Mouse (Mus musculus) olfactory bulb, adult 2 months (tissue): ENCODE results near the gene Ifitm6. TPM values are rescaled to one million over a fixed set of nuclear protein-coding genes. Genes with fewer than 3 reads are reported as not detected.

ENCODE experiments used
- H3K27ac ChIP-seq: fragments of 200-500 bp; 2 replicates; pipeline ENCODE4 v1.5.1; 2012; ENCODE audit warnings: low read depth, low read length; ENCODE audit not compliant: insufficient read depth
- H3K4me1 ChIP-seq: fragments of 200-500 bp; 2 replicates; pipeline ENCODE4 v1.6.1; 2012; ENCODE audit warnings: low read length; ENCODE audit not compliant: control insufficient read depth, insufficient read depth
- H3K4me3 ChIP-seq: fragments of 200-500 bp; 2 replicates; pipeline ENCODE4 v1.5.1; 2012; ENCODE audit warnings: mild to moderate bottlenecking, low read depth, low read length, moderate library complexity; ENCODE audit not compliant: insufficient read depth
- CTCF ChIP-seq: fragments of 200-500 bp; IDR thresholded peaks from 2 replicates; pipeline ENCODE4 v1.5.1; 2012; ENCODE audit warnings: low read depth, mild to moderate bottlenecking, low read length, moderate library complexity; ENCODE audit not compliant: insufficient read depth
- POLR2A ChIP-seq: fragments of 200-500 bp; IDR thresholded peaks from 2 replicates; pipeline ENCODE4 v1.6.1; 2012; ENCODE audit warnings: mild to moderate bottlenecking, low read depth, low read length, moderate library complexity; ENCODE audit not compliant: insufficient read depth
- WGBS: fragments of 180-500 bp; shearing (Covaris S2); methylation state at CpG from one replicate; pipeline ENCODE4 v1.1.7; 2018; 5-methylcytosine and 5-hydroxymethylcytosine counted together
- polyA plus RNA-seq: library from polyadenylated mRNA; stranded (reverse); fragments of >200 nt; gene quantifications from 2 replicates; pipeline ENCODE4 v1.2.4, GENCODE M21; 2012; ENCODE audit warnings: low replicate concordance; ENCODE audit not compliant: missing spikeins, insufficient read depth, insufficient read length

Ifitm6 gene
- polyA plus RNA-seq, 1 experiment, result not detected

DNA sequence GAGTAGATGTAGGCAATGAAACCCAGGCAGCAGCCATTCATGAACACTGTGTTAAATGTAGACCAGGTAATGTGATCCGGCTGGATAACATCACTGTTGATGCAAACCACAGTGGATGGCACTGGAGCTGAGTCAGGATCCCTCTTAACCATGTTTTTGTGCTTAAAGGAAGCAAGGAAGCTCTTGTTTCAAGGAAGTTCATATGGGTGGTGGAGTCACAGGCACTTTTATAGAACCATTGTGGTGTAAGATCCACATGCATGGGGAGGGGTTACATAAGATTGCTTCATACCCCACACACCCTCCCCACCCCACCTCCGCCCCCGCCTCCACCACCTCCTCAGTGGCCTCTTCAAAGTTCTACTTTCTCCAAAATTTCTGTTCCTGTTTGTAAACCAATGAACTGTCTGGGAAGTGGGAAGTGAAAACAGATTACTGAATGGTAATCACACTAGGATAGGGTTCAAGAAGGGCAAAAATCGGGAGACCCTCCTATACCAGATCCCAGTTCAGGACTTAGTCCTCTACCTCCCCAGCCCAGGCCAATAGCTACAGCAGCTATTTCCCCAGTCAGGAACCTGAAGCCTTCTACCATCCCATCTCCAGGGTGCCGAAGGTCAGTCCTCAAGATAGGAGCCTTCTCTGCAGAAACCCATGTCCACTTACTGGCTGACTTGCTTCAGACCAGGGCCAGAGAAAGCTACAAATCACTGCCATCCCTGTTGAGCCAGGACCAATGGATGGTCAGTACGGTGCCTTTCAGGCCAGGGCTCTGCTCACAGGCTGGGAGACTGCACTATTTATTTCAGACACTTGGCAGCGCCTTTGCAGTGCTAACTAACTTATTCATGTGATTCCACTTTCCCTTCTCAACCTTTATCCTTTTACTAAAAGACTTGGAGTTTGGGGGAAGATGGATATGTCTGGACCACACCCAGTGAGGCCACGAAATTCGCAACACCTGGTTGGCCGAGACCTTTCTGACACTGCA, 722 bp downstream of the Ifitm6 start:
- H3K4me3 ChIP-seq, result no peak overlapping the region
- no peak overlapping the region for H3K27ac ChIP-seq
- WGBS, result 81% methylated on average over 10 of the region's 10 CpGs
- no peak for TF ChIP-seq CTCF
- no peak for TF ChIP-seq POLR2A
- no peaks in the 10 kb centered on the region for H3K4me1 ChIP-seq

DNA sequence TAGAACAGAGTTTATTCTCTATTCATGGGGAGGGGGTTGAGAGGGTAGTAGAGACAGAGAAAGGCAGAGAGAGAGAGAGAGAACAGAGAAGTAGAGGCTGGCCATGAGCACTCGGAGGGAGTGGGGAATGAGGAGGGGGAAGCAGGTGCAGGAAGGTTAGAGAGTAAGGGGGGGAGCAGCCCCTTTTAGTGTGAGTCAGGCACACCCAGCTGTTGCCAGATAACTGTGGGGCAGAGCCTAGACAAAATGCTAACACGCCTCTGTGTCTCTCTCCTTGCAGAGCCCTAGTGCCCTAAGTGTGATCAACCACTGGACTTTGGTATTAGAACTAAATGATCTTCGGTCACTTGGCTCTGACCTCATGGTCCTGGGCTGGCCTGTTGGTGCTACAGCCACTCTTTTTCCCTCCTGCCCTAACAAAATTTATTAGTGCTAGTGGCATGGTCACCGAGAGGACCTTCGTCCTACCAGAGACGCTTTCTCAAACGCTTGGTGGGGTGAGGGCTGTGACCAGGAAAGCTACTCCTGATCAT, 6.4 kb downstream of the Ifitm6 start:
- Histone ChIP-seq H3K4me1 (peaks cover 3% of the 10 kb centered on the region; the same call in 1 of the 2 replicates), H3K27ac (no peak overlapping the region), H3K4me3 (no peak overlapping the region)
- WGBS, result 90% methylated on average over 7 of the region's 7 CpGs
- TF ChIP-seq POLR2A, result no peak

DNA sequence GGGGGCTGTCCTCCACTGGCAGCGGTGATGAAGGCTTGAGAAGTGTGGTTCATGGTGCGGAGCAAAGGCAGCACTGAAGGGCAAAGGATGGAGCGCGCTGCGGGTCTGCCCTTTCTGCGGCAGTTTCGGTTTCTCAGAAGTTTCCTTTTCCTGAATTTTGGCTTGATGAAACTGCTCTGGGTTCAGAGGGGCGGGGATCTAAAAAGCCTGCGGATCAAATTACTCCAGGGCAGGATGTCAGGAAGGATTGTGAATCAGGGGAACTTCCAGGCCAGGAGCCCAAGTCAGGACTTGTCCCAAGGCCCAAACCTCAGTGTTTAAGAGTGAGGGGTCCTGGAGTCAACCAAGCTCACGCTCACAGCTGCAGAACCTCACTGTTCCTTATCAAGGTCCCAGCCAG, 7.1 kb downstream of the Ifitm6 start, which contains the start of gene Ifitm3:
Gene Ifitm3, minus strand, starts transcription at position 178 of the 400 bp plus-strand sequence.
- TF ChIP-seq CTCF (no peak), POLR2A (no peak)
- H3K4me1 ChIP-seq, result peaks cover 3% of the 10 kb centered on the region; the same call in 1 of the 2 replicates
- 63% methylated on average over 10 of the region's 10 CpGs for WGBS
- peak within 1 kb of the TSS; percentile 28; the same call in 1 of the 2 replicates for H3K4me3 ChIP-seq
- H3K27ac ChIP-seq, result peak within 1 kb of the TSS; percentile 34

DNA sequence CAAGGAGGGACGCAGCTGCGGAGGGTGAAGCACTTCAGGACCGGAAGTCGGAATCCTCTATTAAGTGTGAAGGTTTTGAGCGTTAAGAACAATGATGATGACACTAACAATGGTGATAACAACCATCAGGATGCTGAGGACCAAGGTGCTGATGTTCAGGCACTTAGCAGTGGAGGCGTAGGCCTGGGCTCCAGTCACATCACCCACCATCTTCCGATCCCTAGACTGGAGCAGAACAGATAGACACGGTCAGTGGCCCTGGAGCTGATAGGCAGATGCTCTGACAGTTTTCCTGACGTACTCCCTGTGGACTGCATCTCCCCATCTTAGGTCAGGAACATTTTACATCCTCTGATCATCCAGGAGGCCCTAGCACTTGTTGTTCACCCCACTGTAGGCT, 8.1 kb downstream of the Ifitm6 start:
- Histone ChIP-seq H3K27ac (no peak overlapping the region), H3K4me1 (peaks cover 3% of the 10 kb centered on the region; the same call in 1 of the 2 replicates), H3K4me3 (no peak overlapping the region)
- TF ChIP-seq CTCF, result no peak
- TF ChIP-seq POLR2A, result no peak
- 88% methylated on average over 9 of the region's 9 CpGs for WGBS

DNA sequence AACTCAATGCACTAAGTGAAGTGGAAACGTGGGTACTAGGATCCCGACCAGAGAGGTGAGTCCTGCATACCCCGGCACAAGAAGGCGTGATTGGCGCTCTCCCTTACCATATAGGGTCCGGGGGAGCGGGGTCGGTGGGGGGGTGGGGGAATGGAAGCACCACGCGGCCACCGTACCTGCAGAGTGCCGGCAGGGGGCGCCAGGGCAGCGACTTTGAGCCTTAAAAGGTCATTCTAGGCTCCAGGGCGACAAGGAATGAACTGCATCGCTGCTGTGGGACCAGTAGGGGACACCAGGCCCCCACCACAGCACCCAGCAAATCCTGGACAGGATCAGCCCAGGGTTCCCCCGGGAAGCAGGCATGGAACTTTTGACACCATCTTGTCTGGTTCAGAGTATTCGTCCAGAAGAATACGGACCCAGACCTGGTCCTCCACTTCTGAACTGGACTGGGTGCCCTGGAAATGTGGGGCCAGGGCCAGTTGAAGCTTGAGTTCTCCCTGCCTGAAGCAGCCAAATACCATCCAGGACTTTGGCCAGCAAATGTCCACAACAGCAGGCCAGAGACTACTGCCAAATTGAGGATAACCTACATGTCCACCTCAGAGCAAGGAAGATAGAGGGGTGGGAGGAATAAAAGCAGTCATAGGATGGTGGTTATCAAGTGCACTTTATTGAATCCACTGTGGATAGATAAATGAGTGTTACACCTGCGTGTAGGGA, 8.6 kb downstream of the Ifitm6 start:
- WGBS, result 10% methylated on average over 20 of the region's 20 CpGs
- Histone ChIP-seq H3K4me3 (no peak overlapping the region), H3K27ac (no peak overlapping the region), H3K4me1 (peaks cover 3% of the 10 kb centered on the region; the same call in 1 of the 2 replicates)
- TF ChIP-seq CTCF (peak; percentile 69), POLR2A (no peak)

DNA sequence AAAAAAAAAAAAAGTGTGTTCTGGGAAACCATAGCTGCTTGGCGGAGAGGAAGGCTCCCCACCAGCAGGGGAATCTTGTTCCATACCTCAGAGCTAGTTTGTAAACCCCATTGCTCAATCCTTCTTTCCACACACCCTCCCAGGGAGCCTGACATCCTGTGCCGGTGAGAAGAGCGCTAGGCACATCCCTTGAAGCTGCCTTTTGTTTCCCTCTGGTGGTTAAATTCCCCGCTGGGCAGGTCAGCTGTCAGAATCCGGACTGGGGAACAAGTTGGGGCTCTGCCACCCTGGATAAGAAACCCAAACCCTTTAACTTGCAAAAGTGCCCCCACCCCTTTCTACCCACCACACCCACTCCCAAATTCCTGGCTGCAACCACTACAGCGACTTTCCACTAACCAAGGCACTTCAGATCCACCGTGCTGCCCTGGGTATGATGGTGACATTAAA, 9.4 kb downstream of the Ifitm6 start:
- Histone ChIP-seq H3K4me1 (peaks cover 3% of the 10 kb centered on the region; the same call in 1 of the 2 replicates), H3K4me3 (no peak overlapping the region), H3K27ac (no peak overlapping the region)
- TF ChIP-seq POLR2A (no peak), CTCF (no peak)
- 24% methylated on average over 7 of the region's 7 CpGs for WGBS

DNA sequence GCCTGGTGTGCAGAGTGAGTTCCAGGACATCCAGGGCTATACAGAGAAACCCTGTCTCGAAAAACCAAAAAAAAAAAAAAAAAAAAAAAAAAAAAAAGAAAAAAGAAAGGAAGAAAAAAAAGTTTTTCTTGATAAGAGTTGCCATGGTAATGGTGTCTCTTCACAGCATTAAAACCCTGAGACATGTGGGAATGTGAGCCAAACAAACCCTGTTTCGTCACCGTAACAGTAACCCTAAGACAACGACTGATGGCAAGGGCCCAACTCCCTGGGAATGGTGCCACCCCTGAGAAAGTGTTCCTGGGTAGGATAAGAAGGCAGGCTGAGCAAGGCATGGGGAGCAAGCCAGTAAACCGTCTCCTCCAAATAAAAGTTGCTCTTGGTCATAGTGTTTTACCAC, 10.8 kb downstream of the Ifitm6 start:
- Histone ChIP-seq H3K4me1 (peaks cover 3% of the 10 kb centered on the region; the same call in 1 of the 2 replicates), H3K27ac (no peak overlapping the region), H3K4me3 (no peak overlapping the region)
- TF ChIP-seq POLR2A, result no peak
- no peak for TF ChIP-seq CTCF
- WGBS, result 37% methylated on average over 5 of the region's 5 CpGs

DNA sequence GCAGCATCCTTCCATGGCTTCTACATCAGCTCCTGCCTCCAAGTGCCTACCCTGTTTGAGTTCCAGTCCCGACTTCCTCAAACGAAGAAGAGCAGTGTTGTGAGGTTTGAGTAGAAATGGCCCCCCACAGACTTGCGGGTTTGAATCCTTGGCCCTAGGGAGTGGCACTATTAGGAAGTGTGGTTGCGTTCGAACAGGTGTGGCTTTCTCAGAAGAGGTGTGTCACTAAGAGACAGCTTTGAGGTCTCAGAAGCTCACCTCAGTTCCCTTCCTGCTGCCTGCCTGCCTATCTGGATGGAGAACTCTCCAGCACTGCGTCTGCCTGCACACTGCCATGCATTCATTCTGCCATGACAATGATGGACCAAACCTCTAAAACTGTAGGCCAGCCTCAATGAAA, 11.3 kb downstream of the Ifitm6 start:
- TF ChIP-seq POLR2A, result no peak
- TF ChIP-seq CTCF, result no peak
- H3K4me1 ChIP-seq, result peaks cover 3% of the 10 kb centered on the region; the same call in 1 of the 2 replicates
- H3K27ac ChIP-seq, result no peak overlapping the region
- 90% methylated on average over 6 of the region's 6 CpGs for whole genome bisulfite sequencing
- no peak overlapping the region for H3K4me3 ChIP-seq
